Mouse (Mus musculus): ENCODE measurements at regions not wholly inside any gene's neighbourhood (a gene's known extent, or its start where the extent isn't known, plus 50 kb on each side); places are given as distances from the start of the nearest gene placed in this dataset.

DNA sequence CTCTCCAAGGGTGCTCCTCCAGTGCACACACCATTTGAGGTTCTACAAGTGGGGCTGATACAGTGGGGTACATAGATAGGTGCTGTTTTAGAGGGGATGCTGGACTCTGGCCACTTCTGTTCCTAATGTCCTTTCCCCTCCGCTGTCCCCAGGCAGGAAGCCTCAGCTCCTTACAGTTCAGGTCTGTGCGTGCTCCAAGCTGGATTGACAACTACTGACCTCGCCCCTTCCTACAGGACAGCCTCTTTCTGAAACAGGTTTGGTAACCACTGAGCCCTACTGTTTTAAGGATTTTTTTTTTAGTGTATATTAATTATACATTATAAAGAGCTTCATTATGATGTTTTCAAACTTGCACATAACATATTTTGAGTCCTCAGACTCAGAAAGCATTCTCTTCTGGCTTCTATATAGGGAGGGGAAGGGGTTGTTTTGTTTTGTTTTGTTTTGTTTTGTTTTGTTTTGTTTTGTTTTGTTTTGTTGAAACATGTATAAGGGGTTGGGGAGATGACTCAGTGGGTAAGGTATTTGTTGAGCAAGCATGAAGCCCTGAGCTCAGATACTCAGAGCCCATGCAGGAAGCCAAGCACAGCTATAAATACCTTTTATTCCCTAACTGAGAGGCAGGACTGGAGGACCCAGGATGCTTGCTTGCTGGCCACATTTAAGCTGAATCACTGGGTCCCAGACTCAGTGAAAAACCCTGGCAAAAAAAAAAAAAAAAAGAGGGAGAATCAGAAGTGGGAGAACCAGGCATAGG is 81.4 kb upstream of the Hand1 start:
- no peaks in the 10 kb centered on the region for H3K36me3 ChIP-seq (ENCODE audit: control insufficient read depth, insufficient read depth, low read length, poor library complexity, severe bottlenecking)
- no peaks in the 10 kb centered on the region for H3K27me3 ChIP-seq (ENCODE audit: control insufficient read depth, insufficient read depth, low read length, poor library complexity, severe bottlenecking)
- peaks cover 6% of the 10 kb centered on the region for H3K4me1 ChIP-seq (ENCODE audit: control insufficient read depth, insufficient read depth, low read length)
- H3K4me3 ChIP-seq (ENCODE audit: low read depth, low read length), result no peak overlapping the region
- no peak overlapping the region for H3K9ac ChIP-seq (ENCODE audit: low read depth, poor library complexity, severe bottlenecking)
- no peaks in the 10 kb centered on the region for H3K9me3 ChIP-seq (replicated peaks; ENCODE audit: control insufficient read depth, insufficient read depth, low read length, poor library complexity, severe bottlenecking)
- TF ChIP-seq EP300 (IDR thresholded peaks at IDR 0.05; ENCODE audit: insufficient read depth, low read depth, low read length), result no peak
- no peak for TF ChIP-seq CTCF (IDR thresholded peaks at IDR 0.05; ENCODE audit: low read depth, low read length)
- no peak for TF ChIP-seq POLR2A (IDR thresholded peaks at IDR 0.05; ENCODE audit: insufficient read depth, low read length)
- no peak overlapping the region for H3K27ac ChIP-seq (ENCODE audit: insufficient read depth, low read length)

DNA sequence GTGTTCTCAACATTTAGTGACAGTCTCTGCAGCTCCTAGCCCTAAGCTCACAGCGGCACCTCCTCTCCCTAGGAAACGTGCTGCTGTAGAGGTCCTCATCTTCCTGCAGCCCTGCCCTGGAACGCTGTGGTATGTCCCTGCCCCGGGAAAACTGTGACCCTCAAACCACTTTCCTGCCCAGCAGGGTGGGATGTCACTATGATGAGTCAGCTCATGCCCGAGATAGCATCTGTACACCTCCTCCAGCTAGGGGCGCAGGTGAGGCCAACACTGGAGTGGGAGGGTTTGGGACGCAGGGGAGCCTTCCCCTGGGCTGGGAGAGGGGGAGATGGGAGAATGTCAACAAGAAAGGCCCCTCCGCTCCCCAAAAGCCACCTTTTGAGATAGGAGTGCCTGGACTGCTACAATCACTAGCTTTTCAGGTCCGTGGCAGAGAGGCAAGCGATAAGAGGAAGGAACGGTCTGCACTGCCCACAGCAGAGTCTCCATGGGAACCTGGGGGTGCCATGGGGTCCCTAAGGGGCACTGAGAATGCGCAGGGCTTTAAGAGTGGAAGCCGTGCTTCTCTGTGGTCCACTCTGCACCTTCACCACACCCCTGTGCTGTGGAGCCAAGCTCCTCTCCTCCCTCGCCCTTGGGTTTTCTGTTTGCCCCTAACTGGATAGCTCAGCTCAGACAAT is 80.5 kb upstream of the Hand1 start:
- Histone ChIP-seq H3K9me3 (replicated peaks; ENCODE audit: control insufficient read depth, insufficient read depth, low read length, poor library complexity, severe bottlenecking) (no peaks in the 10 kb centered on the region), H3K9ac (ENCODE audit: low read depth, poor library complexity, severe bottlenecking) (no peak overlapping the region), H3K27me3 (ENCODE audit: control insufficient read depth, insufficient read depth, low read length, poor library complexity, severe bottlenecking) (no peaks in the 10 kb centered on the region), H3K4me3 (ENCODE audit: low read depth, low read length) (no peak overlapping the region), H3K27ac (ENCODE audit: insufficient read depth, low read length) (no peak overlapping the region), H3K36me3 (ENCODE audit: control insufficient read depth, insufficient read depth, low read length, poor library complexity, severe bottlenecking) (no peaks in the 10 kb centered on the region), H3K4me1 (ENCODE audit: control insufficient read depth, insufficient read depth, low read length) (peaks cover 6% of the 10 kb centered on the region)
- TF ChIP-seq EP300 (IDR thresholded peaks at IDR 0.05; ENCODE audit: insufficient read depth, low read depth, low read length), result peak; percentile 58; the same call in 1 of the 2 replicates
- TF ChIP-seq POLR2A (IDR thresholded peaks at IDR 0.05; ENCODE audit: insufficient read depth, low read length), result no peak
- peak; percentile 14 for TF ChIP-seq CTCF (IDR thresholded peaks at IDR 0.05; ENCODE audit: low read depth, low read length)

DNA sequence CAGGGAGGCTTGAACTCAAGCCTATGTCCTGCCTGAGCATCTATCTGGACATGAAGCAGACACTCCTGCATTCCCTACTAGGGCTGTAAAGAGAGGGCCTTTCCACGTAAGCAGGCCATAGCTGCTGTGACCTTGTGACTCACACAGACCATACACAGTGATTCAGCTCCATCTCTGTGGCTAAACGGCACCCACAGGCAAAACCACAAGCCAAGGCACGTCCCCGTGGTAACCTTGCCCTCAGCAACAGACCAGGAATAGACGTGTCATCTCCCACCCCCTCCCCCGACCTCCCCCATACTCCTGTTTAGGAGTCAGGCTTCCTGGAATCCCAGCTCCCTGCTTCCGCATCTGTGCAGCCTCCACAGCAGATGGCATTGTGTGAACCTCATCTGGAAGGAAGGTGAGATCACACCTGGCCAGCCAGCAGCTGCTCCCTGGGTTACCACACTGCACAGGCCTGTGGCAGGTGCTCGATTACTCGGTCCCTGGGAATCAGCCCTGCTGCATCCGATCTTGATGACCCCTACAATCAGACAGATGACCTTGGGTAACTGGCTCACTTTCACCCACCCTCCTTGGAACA is 79.2 kb upstream of the Hand1 start:
- Histone ChIP-seq H3K9ac (ENCODE audit: low read depth, poor library complexity, severe bottlenecking) (no peak overlapping the region), H3K4me3 (ENCODE audit: low read depth, low read length) (no peak overlapping the region), H3K27me3 (ENCODE audit: control insufficient read depth, insufficient read depth, low read length, poor library complexity, severe bottlenecking) (no peaks in the 10 kb centered on the region), H3K36me3 (ENCODE audit: control insufficient read depth, insufficient read depth, low read length, poor library complexity, severe bottlenecking) (no peaks in the 10 kb centered on the region), H3K27ac (ENCODE audit: insufficient read depth, low read length) (no peak overlapping the region), H3K9me3 (replicated peaks; ENCODE audit: control insufficient read depth, insufficient read depth, low read length, poor library complexity, severe bottlenecking) (no peaks in the 10 kb centered on the region), H3K4me1 (ENCODE audit: control insufficient read depth, insufficient read depth, low read length) (peaks cover 6% of the 10 kb centered on the region)
- TF ChIP-seq EP300 (IDR thresholded peaks at IDR 0.05; ENCODE audit: insufficient read depth, low read depth, low read length) (peak; percentile 60; the same call in 1 of the 2 replicates), CTCF (IDR thresholded peaks at IDR 0.05; ENCODE audit: low read depth, low read length) (no peak)

DNA sequence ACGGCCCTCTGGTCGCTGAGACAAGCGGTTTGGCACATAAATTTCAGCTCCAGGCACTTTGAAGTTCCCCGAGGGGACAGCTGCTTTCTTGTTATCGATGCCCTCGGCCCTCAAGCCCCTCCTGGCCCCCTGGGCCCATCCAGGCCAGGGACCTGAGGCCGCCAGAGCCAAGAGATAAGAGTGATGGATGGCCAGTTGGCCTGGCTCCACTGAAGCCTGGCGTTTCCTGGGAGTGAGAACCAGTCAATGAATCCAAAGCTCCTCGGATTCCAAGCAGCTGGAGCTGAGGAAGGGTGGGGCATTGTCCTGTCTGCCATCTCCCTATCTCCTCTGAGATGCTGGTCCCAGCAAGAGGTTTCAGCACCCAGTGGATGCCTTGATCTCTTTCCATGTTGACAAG is 71.6 kb upstream of the Hand1 start:
- no peaks in the 10 kb centered on the region for H3K9me3 ChIP-seq (replicated peaks; ENCODE audit: control insufficient read depth, insufficient read depth, low read length, poor library complexity, severe bottlenecking)
- H3K36me3 ChIP-seq (ENCODE audit: control insufficient read depth, insufficient read depth, low read length, poor library complexity, severe bottlenecking), result no peaks in the 10 kb centered on the region
- H3K27ac ChIP-seq (ENCODE audit: insufficient read depth, low read length), result no peak overlapping the region
- no peaks in the 10 kb centered on the region for H3K27me3 ChIP-seq (ENCODE audit: control insufficient read depth, insufficient read depth, low read length, poor library complexity, severe bottlenecking)
- H3K4me3 ChIP-seq (ENCODE audit: low read depth, low read length), result no peak overlapping the region
- TF ChIP-seq POLR2A (IDR thresholded peaks at IDR 0.05; ENCODE audit: insufficient read depth, low read length) (no peak), EP300 (IDR thresholded peaks at IDR 0.05; ENCODE audit: insufficient read depth, low read depth, low read length) (no peak), CTCF (IDR thresholded peaks at IDR 0.05; ENCODE audit: low read depth, low read length) (no peak)
- H3K4me1 ChIP-seq (ENCODE audit: control insufficient read depth, insufficient read depth, low read length), result no peaks in the 10 kb centered on the region
- H3K9ac ChIP-seq (ENCODE audit: low read depth, poor library complexity, severe bottlenecking), result no peak overlapping the region

DNA sequence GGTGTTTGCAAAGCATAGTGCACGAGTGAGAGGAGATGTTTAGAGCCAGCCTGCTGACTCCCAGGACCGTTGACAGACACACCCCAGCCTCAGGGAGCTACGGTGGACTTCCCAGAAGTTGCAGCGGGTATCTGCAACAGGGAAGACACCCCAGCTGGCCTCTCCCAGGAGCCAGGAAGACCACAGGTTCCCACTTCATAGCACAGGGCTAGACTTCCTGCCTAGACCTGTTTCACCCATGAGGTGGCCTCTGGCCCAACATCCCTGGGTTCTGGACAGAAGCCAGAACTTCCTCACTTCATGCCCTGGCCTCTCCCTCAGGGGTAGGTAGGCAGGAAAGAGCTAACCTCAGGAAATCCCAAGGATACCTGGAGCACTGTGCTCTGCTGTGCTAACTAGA is 66.7 kb upstream of the Hand1 start:
- Histone ChIP-seq H3K27ac (ENCODE audit: insufficient read depth, low read length) (no peak overlapping the region), H3K4me3 (ENCODE audit: low read depth, low read length) (no peak overlapping the region), H3K9ac (ENCODE audit: low read depth, poor library complexity, severe bottlenecking) (no peak overlapping the region), H3K4me1 (ENCODE audit: control insufficient read depth, insufficient read depth, low read length) (no peaks in the 10 kb centered on the region), H3K27me3 (ENCODE audit: control insufficient read depth, insufficient read depth, low read length, poor library complexity, severe bottlenecking) (no peaks in the 10 kb centered on the region), H3K9me3 (replicated peaks; ENCODE audit: control insufficient read depth, insufficient read depth, low read length, poor library complexity, severe bottlenecking) (no peaks in the 10 kb centered on the region), H3K36me3 (ENCODE audit: control insufficient read depth, insufficient read depth, low read length, poor library complexity, severe bottlenecking) (no peaks in the 10 kb centered on the region)
- TF ChIP-seq CTCF (IDR thresholded peaks at IDR 0.05; ENCODE audit: low read depth, low read length), result no peak

DNA sequence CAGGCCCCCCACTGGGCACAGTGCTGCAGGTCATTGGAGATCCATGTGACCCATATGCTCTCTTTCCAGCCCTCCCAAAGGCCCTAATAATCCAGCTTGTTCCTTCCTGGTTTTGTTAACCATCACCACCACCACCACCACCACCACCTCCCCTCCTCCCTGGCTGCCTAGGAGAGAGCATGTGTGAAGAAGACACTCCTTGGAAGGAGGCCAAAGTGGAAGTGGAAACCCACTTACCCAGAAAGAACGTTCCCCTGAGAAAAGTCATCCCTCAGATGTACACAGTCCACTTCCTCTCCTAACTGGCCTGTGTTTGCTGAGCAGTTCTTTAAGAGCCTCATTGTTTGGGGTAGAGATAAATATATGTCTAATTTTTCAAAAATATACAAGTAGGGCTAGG is 62.9 kb upstream of the Hand1 start:
- no peaks in the 10 kb centered on the region for H3K9me3 ChIP-seq (replicated peaks; ENCODE audit: control insufficient read depth, insufficient read depth, low read length, poor library complexity, severe bottlenecking)
- no peak overlapping the region for H3K27ac ChIP-seq (ENCODE audit: insufficient read depth, low read length)
- H3K27me3 ChIP-seq (ENCODE audit: control insufficient read depth, insufficient read depth, low read length, poor library complexity, severe bottlenecking), result no peaks in the 10 kb centered on the region
- no peaks in the 10 kb centered on the region for H3K36me3 ChIP-seq (ENCODE audit: control insufficient read depth, insufficient read depth, low read length, poor library complexity, severe bottlenecking)
- no peak overlapping the region for H3K9ac ChIP-seq (ENCODE audit: low read depth, poor library complexity, severe bottlenecking)
- no peaks in the 10 kb centered on the region for H3K4me1 ChIP-seq (ENCODE audit: control insufficient read depth, insufficient read depth, low read length)
- TF ChIP-seq POLR2A (IDR thresholded peaks at IDR 0.05; ENCODE audit: insufficient read depth, low read length) (no peak), EP300 (IDR thresholded peaks at IDR 0.05; ENCODE audit: insufficient read depth, low read depth, low read length) (no peak), CTCF (IDR thresholded peaks at IDR 0.05; ENCODE audit: low read depth, low read length) (no peak)
- no peak overlapping the region for H3K4me3 ChIP-seq (ENCODE audit: low read depth, low read length)

All from ES-Bruce4 (cell line).